Mouse (Mus musculus) CH12.LX (cell line): ENCODE measurements around the gene Pfn1. TPM values are rescaled to one million over a fixed set of nuclear protein-coding genes. Genes with fewer than 3 reads are reported as not detected.

ENCODE experiments used
- DNase-seq: peaks from one replicate; pipeline ENCODE4 v3.0.0-alpha.2; 2013; ENCODE audit errors: extremely low read depth
- H3K27ac ChIP-seq: 2 replicates; pipeline ENCODE4 v1.5.1; 2012; ENCODE audit warnings: low read depth, mild to moderate bottlenecking, control low read depth, moderate library complexity; ENCODE audit not compliant: insufficient read depth
- H3K27me3 ChIP-seq: replicated peaks from 2 replicates; pipeline ENCODE3; 2012; ENCODE audit warnings: inconsistent platforms
- H3K36me3 ChIP-seq, 2 experiments: replicated peaks in 1 of 2; 2 replicates each; pipeline versions ENCODE3 to v1.6.1; 2012; ENCODE audit warnings: inconsistent platforms in 1 of 2, low read length in 1 of 2, mild to moderate bottlenecking in 1 of 2, mixed read lengths in 1 of 2, moderate library complexity in 1 of 2; ENCODE audit not compliant: control insufficient read depth in 1 of 2, insufficient read depth in 1 of 2
- H3K4me1 ChIP-seq, 2 experiments: 2 replicates each; pipeline ENCODE4 v1.6.1; 2012; ENCODE audit warnings: inconsistent platforms in 1 of 2, moderate library complexity in 1 of 2; ENCODE audit not compliant: insufficient read depth in 2 of 2, control insufficient read depth in 1 of 2
- H3K4me2 ChIP-seq: 2 replicates; pipeline ENCODE4 v1.6.1; 2012; ENCODE audit warnings: low read depth, mild to moderate bottlenecking, control low read depth; ENCODE audit not compliant: poor library complexity, insufficient read depth, severe bottlenecking
- H3K4me3 ChIP-seq, 3 experiments: fragments of 150-350 bp in 1 of 3; sonication (generic) in 1 of 3; replicated peaks in 1 of 3; 2 replicates each; pipeline versions ENCODE3 to v1.5.1; 2011 to 2012; ENCODE audit warnings: low read depth in 2 of 3, low read length in 2 of 3, mild to moderate bottlenecking in 2 of 3, moderate library complexity in 2 of 3, control low read depth in 1 of 3, improper control_type of control experiment in 1 of 3, inconsistent platforms in 1 of 3, mixed read lengths in 1 of 3; ENCODE audit not compliant: poor library complexity in 1 of 3
- H3K79me2 ChIP-seq: replicated peaks from 2 replicates; pipeline ENCODE4 v1.6.1; 2012; ENCODE audit warnings: mild to moderate bottlenecking, moderate library complexity; ENCODE audit not compliant: control insufficient read depth, poor library complexity, insufficient read depth, severe bottlenecking; ENCODE audit errors: extremely low read depth
- H3K9ac ChIP-seq: 2 replicates; pipeline ENCODE4 v1.6.1; 2012; ENCODE audit warnings: low read depth, mild to moderate bottlenecking, control low read depth, moderate library complexity; ENCODE audit not compliant: insufficient read depth
- H3K9me3 ChIP-seq: replicated peaks from 2 replicates; pipeline ENCODE3; 2012; ENCODE audit warnings: low read length, inconsistent platforms, mixed read lengths
- BHLHE40 ChIP-seq: IDR thresholded peaks from 2 replicates; pipeline ENCODE4 v1.6.1; 2011; ENCODE audit warnings: mild to moderate bottlenecking, low read depth, low read length, improper control_type of control experiment
- CHD1 ChIP-seq: IDR thresholded peaks from 2 replicates; pipeline ENCODE4 v1.6.1; 2012; ENCODE audit warnings: low read depth, low read length, improper control_type of control experiment, inconsistent platforms
- CTCF ChIP-seq, 2 experiments: IDR thresholded peaks in 1 of 2; conservative IDR thresholded peaks in 1 of 2; 2 replicates each; pipeline ENCODE4 v1.5.1; 2011 to 2012; ENCODE audit warnings: low read depth in 2 of 2, low read length in 2 of 2, improper control_type of control experiment in 1 of 2, inconsistent platforms in 1 of 2, mild to moderate bottlenecking in 1 of 2, moderate library complexity in 1 of 2
- EP300 ChIP-seq: IDR thresholded peaks from 2 replicates; pipeline ENCODE4 v1.6.1; 2011; ENCODE audit warnings: low read length, improper control_type of control experiment
- ETS1 ChIP-seq: conservative IDR thresholded peaks from 2 replicates; pipeline ENCODE4 v1.6.1; 2012; ENCODE audit warnings: low read depth, mild to moderate bottlenecking, inconsistent platforms, low read length, improper control_type of control experiment, moderate library complexity
- GABPA ChIP-seq: IDR thresholded peaks from 2 replicates; pipeline ENCODE4 v1.6.1; 2012; ENCODE audit warnings: low read depth, low read length, improper control_type of control experiment, inconsistent platforms; ENCODE audit not compliant: insufficient replicate concordance
- HCFC1 ChIP-seq: IDR thresholded peaks from 2 replicates; pipeline ENCODE4 v1.6.1; 2012; ENCODE audit warnings: low read depth, mild to moderate bottlenecking, inconsistent platforms, low read length, improper control_type of control experiment
- IRF4 ChIP-seq: IDR thresholded peaks from 2 replicates; pipeline ENCODE4 v1.6.1; 2014; ENCODE audit warnings: low read depth, mild to moderate bottlenecking, inconsistent platforms, low read length, improper control_type of control experiment
- JUND ChIP-seq: conservative IDR thresholded peaks from 2 replicates; pipeline ENCODE4 v1.6.1; 2011; ENCODE audit warnings: low read depth, low read length, improper control_type of control experiment
- KAT2A ChIP-seq: IDR thresholded peaks from 2 replicates; pipeline ENCODE4 v1.6.1; 2012; ENCODE audit warnings: low read length, improper control_type of control experiment, inconsistent platforms; ENCODE audit not compliant: insufficient replicate concordance
- MAFK ChIP-seq: IDR thresholded peaks from 2 replicates; pipeline ENCODE4 v1.6.1; 2011; ENCODE audit warnings: low read length, improper control_type of control experiment; ENCODE audit not compliant: insufficient replicate concordance
- MAX ChIP-seq: IDR thresholded peaks from 2 replicates; pipeline ENCODE4 v1.6.1; 2011; ENCODE audit warnings: low read length, improper control_type of control experiment
- MAZ ChIP-seq: IDR thresholded peaks from 2 replicates; pipeline ENCODE4 v1.6.1; 2012; ENCODE audit warnings: low read depth, mild to moderate bottlenecking, inconsistent platforms, low read length, improper control_type of control experiment, moderate library complexity
- MEF2A ChIP-seq: IDR thresholded peaks from 2 replicates; pipeline ENCODE4 v1.6.1; 2014; ENCODE audit warnings: low read depth, mild to moderate bottlenecking, inconsistent platforms, low read length, improper control_type of control experiment, borderline replicate concordance
- MXI1 ChIP-seq: IDR thresholded peaks from 2 replicates; pipeline ENCODE4 v1.6.1; 2011; ENCODE audit warnings: mild to moderate bottlenecking, low read depth, low read length, improper control_type of control experiment
- MYC ChIP-seq: IDR thresholded peaks from 2 replicates; pipeline ENCODE4 v1.6.1; 2011; ENCODE audit warnings: low read depth, mild to moderate bottlenecking, improper control_type of control experiment, low read length
- NELFE ChIP-seq: IDR thresholded peaks from 2 replicates; pipeline ENCODE4 v1.6.1; 2011; ENCODE audit warnings: low read depth, low read length, improper control_type of control experiment
- NRF1 ChIP-seq: IDR thresholded peaks from 2 replicates; pipeline ENCODE4 v1.6.1; 2014; ENCODE audit warnings: low read depth, mild to moderate bottlenecking, inconsistent platforms, low read length, improper control_type of control experiment, moderate library complexity
- PAX5 ChIP-seq: IDR thresholded peaks from 2 replicates; pipeline ENCODE4 v1.6.1; 2012; ENCODE audit warnings: low read length, inconsistent platforms, mixed read lengths
- POLR2A ChIP-seq: IDR thresholded peaks from 2 replicates; pipeline ENCODE4 v1.6.1; 2011; ENCODE audit warnings: low read depth, mild to moderate bottlenecking, improper control_type of control experiment, low read length
- RCOR1 ChIP-seq: conservative IDR thresholded peaks from 2 replicates; pipeline ENCODE4 v1.6.1; 2012; ENCODE audit warnings: low read depth, mild to moderate bottlenecking, inconsistent platforms, low read length, improper control_type of control experiment
- SMC3 ChIP-seq: IDR thresholded peaks from 2 replicates; pipeline ENCODE4 v1.6.1; 2011; ENCODE audit warnings: low read depth, low read length, improper control_type of control experiment
- TBP ChIP-seq: conservative IDR thresholded peaks from 2 replicates; pipeline ENCODE4 v1.6.1; 2011; ENCODE audit warnings: low read depth, low read length, improper control_type of control experiment
- TCF12 ChIP-seq: IDR thresholded peaks from 2 replicates; pipeline ENCODE4 v1.6.1; 2014; ENCODE audit warnings: low read depth, mild to moderate bottlenecking, inconsistent platforms, low read length, improper control_type of control experiment
- UBTF ChIP-seq: IDR thresholded peaks from 2 replicates; pipeline ENCODE4 v1.6.1; 2012; ENCODE audit warnings: low read depth, mild to moderate bottlenecking, inconsistent platforms, low read length, improper control_type of control experiment, moderate library complexity
- USF2 ChIP-seq: conservative IDR thresholded peaks from 2 replicates; pipeline ENCODE4 v1.6.1; 2011; ENCODE audit warnings: low read depth, low read length, improper control_type of control experiment
- ZC3H11A ChIP-seq: IDR thresholded peaks from 2 replicates; pipeline ENCODE4 v1.6.1; 2012; ENCODE audit warnings: low read depth, mild to moderate bottlenecking, inconsistent platforms, low read length, improper control_type of control experiment
- ZMIZ1 ChIP-seq: IDR thresholded peaks from 2 replicates; pipeline ENCODE4 v1.6.1; 2012; ENCODE audit warnings: low read depth, mild to moderate bottlenecking, inconsistent platforms, low read length, improper control_type of control experiment
- ZNF384 ChIP-seq: IDR thresholded peaks from 2 replicates; pipeline ENCODE4 v1.6.1; 2012; ENCODE audit warnings: low read depth, low read length, improper control_type of control experiment, inconsistent platforms
- dilution Hi-C: fragments of 300-500 bp; cut with MboI; formaldehyde crosslinking; loops from 2 replicates; pipeline ENCODE4 v1.14.3; 2020; ENCODE audit warnings: low sequenced_read_pairs; ENCODE audit not compliant: extremely low pct_unique_long_range_greater_than_20kb, extremely low pct_ligation_motif_present
- in situ Hi-C: fragments of 300-500 bp; cut with MboI; formaldehyde crosslinking; loops from 3 replicates; pipeline ENCODE4 v1.14.3; 2019; ENCODE audit warnings: low sequenced_read_pairs, low pct_ligation_motif_present, low pct_unique_long_range_greater_than_20kb, mixed read lengths
- polyA plus RNA-seq: library from polyadenylated mRNA; unstranded; fragments of >175 nt; gene quantifications from 2 replicates; pipeline ENCODE4 v1.2.1, GENCODE M21; 2012; ENCODE audit warnings: low read depth; ENCODE audit not compliant: insufficient read length
- total RNA-seq, 2 experiments: library from RNA; depleted of rRNA; stranded (reverse); fragments of 300-350 nt in 1 of 2; fragments of >200 nt in 1 of 2; gene quantifications; 2 replicates each; pipeline ENCODE4 v1.2.3; 2012 to 2014

Pfn1 gene
- total and polyA plus RNA-seq, 3 experiments: 844 to 2,624 (median 1,045) TPM

- H3K4me3 ChIP-seq: no peak overlapping the region
- H3K79me2 ChIP-seq: 0 out of 2 replicates have a peak, but pooled peaks cover 5% of the 10 kb centered on the region
- dilution Hi-C loops (no loop called here), in situ Hi-C loops (no loop called here)
- H3K27ac ChIP-seq: no peak overlapping the region
- peaks cover 3% of the 10 kb centered on the region for H3K27me3 ChIP-seq
- H3K4me2 ChIP-seq: no peak overlapping the region
- peaks cover 9 to 21% of the 10 kb centered on the region in 2 experiments for H3K4me1 ChIP-seq
- peaks cover 0 to 3% of the 10 kb centered on the region in 2 experiments for H3K36me3 ChIP-seq
- no peak overlapping the region for H3K9ac ChIP-seq
- DNase-seq: peak; percentile 22
- no peaks in the 10 kb centered on the region for H3K9me3 ChIP-seq
- TF ChIP-seq GABPA (no peak), POLR2A (no peak), ZC3H11A (no peak), ZMIZ1 (no peak), MYC (0 out of 2 replicates have a peak, but pooled peaks have one; percentile 30), KAT2A (no peak), PAX5 (no peak), EP300 (no peak), MXI1 (no peak), TBP (no peak), USF2 (no peak), JUND (no peak), CHD1 (no peak), CTCF (conservative IDR thresholded peaks at IDR 0.05 in 1 of 2, IDR thresholded peaks at IDR 0.05 in 1 of 2; ENCODE audit: low read depth in 2 of 2, low read length in 2 of 2) (peak in 1 of 2 experiments; percentile 47; a peak in 2 of 4 replicates), NELFE (no peak), ETS1 (no peak), MAFK (no peak), MAZ (no peak), SMC3 (0 out of 2 replicates have a peak, but pooled peaks have one; percentile 5), MEF2A (no peak), IRF4 (no peak), NRF1 (no peak), RCOR1 (no peak), TCF12 (no peak), HCFC1 (no peak), UBTF (no peak), MAX (no peak), BHLHE40 (no peak), ZNF384 (0 out of 2 replicates have a peak, but pooled peaks have one; percentile 7)
These were observed 42.9 kb upstream of the Pfn1 start for GRCm38 (mm10) chr11:70697376-70697775.
